Mouse (Mus musculus): ENCODE data around the gene Lrrtm4. TPM values are rescaled to one million over a fixed set of nuclear protein-coding genes. Genes with fewer than 3 reads are reported as not detected.

The Lrrtm4 gene
- polyA plus RNA-seq, 1 experiment from 2014 or later: 4.1 TPM

DNA sequence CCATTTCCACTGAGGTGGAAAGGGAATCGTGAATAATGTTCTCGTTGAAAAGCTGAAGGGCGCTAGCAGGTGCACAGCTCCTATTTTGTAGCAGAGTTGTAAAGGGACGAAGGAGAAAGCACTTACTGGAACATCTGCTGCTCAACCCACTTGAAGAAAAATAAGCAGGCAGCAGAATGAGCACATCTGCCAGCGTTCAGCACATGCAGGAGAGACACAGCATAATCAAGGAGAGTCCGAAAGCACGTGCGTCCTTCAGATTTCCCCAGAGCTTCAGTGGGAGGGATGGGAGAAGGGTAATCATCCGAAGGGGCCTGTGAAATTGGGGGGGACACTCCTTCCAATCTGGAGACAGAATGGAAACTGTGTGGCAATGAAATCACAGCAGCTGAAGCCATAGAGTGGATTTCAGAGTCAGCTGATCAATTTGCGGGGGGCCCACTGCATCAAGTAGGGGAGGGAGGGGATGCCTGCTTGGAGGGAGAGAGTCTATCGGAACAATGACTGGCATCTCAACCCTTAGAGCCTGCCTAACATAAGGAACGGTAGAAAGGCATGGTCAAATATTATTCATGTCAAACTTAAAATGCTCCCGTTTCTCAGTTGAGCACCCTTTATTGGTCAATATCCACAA, 838.4 kb downstream of the Lrrtm4 start:
- no peaks in the 10 kb centered on the region for H3K27me3 ChIP-seq (ENCODE audit: control insufficient read depth, insufficient read depth, low read length)
- ATAC-seq (ENCODE audit: low FRiP score): peak; percentile 79
- DNase-seq (ENCODE audit: low spot score, missing footprints): no peak
- 60% methylated on average over 13 of the region's 13 CpGs for WGBS
- no peaks in the 10 kb centered on the region for H3K9me3 ChIP-seq (ENCODE audit: control insufficient read depth, low read length)
- H3K9ac ChIP-seq (ENCODE audit: low read length): no peak overlapping the region
- H3K4me2 ChIP-seq: no peak overlapping the region
- H3K4me3 ChIP-seq (ENCODE audit: low read depth, low read length): no peak overlapping the region
- no peaks in the 10 kb centered on the region for H3K4me1 ChIP-seq (ENCODE audit: control insufficient read depth, insufficient read depth, low read length)
- H3K36me3 ChIP-seq (ENCODE audit: control insufficient read depth, insufficient read depth, low read length): no peaks in the 10 kb centered on the region
- no peak overlapping the region; the same call in 1 of the 2 replicates for H3K27ac ChIP-seq (ENCODE audit: low read depth, low read length)

Other genes starting within 250 kb of the Lrrtm4 start
- not detected in 2 replicates for gene Gm20594, start 201.0 kb upstream of the Lrrtm4 start, polyA plus RNA-seq (2014; fragmentation: Nextera tagmentation; extraction: Ambion mirVana)

All from midbrain, embryonic 11.5 days (tissue).